Mouse (Mus musculus) forebrain, embryonic 11.5 days (tissue): ENCODE data around the gene Aff3. TPM values are rescaled to one million over a fixed set of nuclear protein-coding genes. Genes with fewer than 3 reads are reported as not detected.

Experiments used
- ATAC-seq: fragments of 200-750 bp; cut with Nextera tagmentation; replicated peaks from 2 replicates; pipeline ENCODE4 v1.8.0; 2017; ENCODE audit warnings: moderate TSS enrichment; ENCODE audit not compliant: low FRiP score
- DNase-seq: peaks from one replicate; pipeline ENCODE4 v3.0.0-alpha.2; 2017; ENCODE audit warnings: low spot score
- H3K27ac ChIP-seq: fragments of 300-500 bp; sonication (generic); 2 replicates; pipeline ENCODE4 v1.5.1; 2014; ENCODE audit warnings: low read depth, low read length
- H3K27me3 ChIP-seq: fragments of 300-500 bp; sonication (generic); 2 replicates; pipeline ENCODE4 v1.6.1; 2014; ENCODE audit warnings: mild to moderate bottlenecking, low read length, mixed read lengths; ENCODE audit not compliant: control insufficient read depth, insufficient read depth
- H3K36me3 ChIP-seq: fragments of 300-500 bp; sonication (generic); 2 replicates; pipeline ENCODE4 v1.6.1; 2014; ENCODE audit warnings: mild to moderate bottlenecking, low read length, moderate library complexity, mixed read lengths; ENCODE audit not compliant: control insufficient read depth, insufficient read depth
- H3K4me1 ChIP-seq: fragments of 300-500 bp; sonication (generic); replicated peaks from 2 replicates; pipeline ENCODE4 v1.6.1; 2014; ENCODE audit warnings: low read length, mixed read lengths; ENCODE audit not compliant: control insufficient read depth, insufficient read depth
- H3K4me2 ChIP-seq: fragments of 300-500 bp; sonication (generic); 2 replicates; pipeline ENCODE4 v1.6.1; 2014; ENCODE audit warnings: low read depth, mild to moderate bottlenecking, low read length, moderate library complexity, mixed read lengths; ENCODE audit not compliant: severe bottlenecking
- H3K4me3 ChIP-seq: fragments of 300-500 bp; sonication (generic); 2 replicates; pipeline ENCODE4 v1.5.1; 2014; ENCODE audit warnings: low read depth, low read length
- H3K9ac ChIP-seq: fragments of 300-500 bp; sonication (generic); 2 replicates; pipeline ENCODE4 v1.6.1; 2014; ENCODE audit warnings: low read length
- H3K9me3 ChIP-seq: fragments of 300-500 bp; sonication (generic); 2 replicates; pipeline ENCODE4 v1.6.1; 2016; ENCODE audit warnings: low read length, mixed read lengths; ENCODE audit not compliant: control insufficient read depth
- WGBS: fragments of 180-500 bp; shearing (Covaris S2); extraction: QIAGEN DNeasy Blood & Tissue Kit; methylation state at CpG from one replicate; pipeline ENCODE4 v1.1.7; 2014; 5-methylcytosine and 5-hydroxymethylcytosine counted together
- polyA plus RNA-seq: library from polyadenylated mRNA; unstranded; fragments of >200 nt; fragmentation: Nextera tagmentation; extraction: Ambion mirVana; gene quantifications from 2 replicates; pipeline ENCODE4 v1.2.1, GENCODE M21; 2014

Gene Aff3
- polyA plus RNA-seq, 1 experiment from 2014 or later = 22.8 TPM

- ATAC-seq (no peak), DNase-seq (no peak)
- H3K27ac ChIP-seq = no peak overlapping the region
- no peaks in the 10 kb centered on the region for H3K27me3 ChIP-seq
- H3K9me3 ChIP-seq = no peaks in the 10 kb centered on the region
- no peak overlapping the region for H3K4me2 ChIP-seq
- no peak overlapping the region for H3K9ac ChIP-seq
- no peaks in the 10 kb centered on the region for H3K4me1 ChIP-seq
- WGBS = 79% methylated on average over 7 of the region's 7 CpGs
- H3K4me3 ChIP-seq = no peak overlapping the region
- H3K36me3 ChIP-seq = no peaks in the 10 kb centered on the region
Measured at GRCm38 (mm10) chr1:38237027-38237787, 427.5 kb downstream of the Aff3 start.

- Histone ChIP-seq H3K4me3 (no peak overlapping the region), H3K4me1 (no peaks in the 10 kb centered on the region), H3K36me3 (no peaks in the 10 kb centered on the region), H3K27me3 (no peaks in the 10 kb centered on the region), H3K4me2 (no peak overlapping the region), H3K9me3 (no peaks in the 10 kb centered on the region), H3K27ac (no peak overlapping the region), H3K9ac (no peak overlapping the region)
- 92% methylated on average over 5 of the region's 5 CpGs for WGBS
- ATAC-seq (no peak), DNase-seq (no peak)
Measured at GRCm38 (mm10) chr1:38233121-38233520, 431.6 kb downstream of the Aff3 start.

GRCm38 (mm10) chr1:38230041-38230440 lies 434.7 kb downstream of the Aff3 start:
- Histone ChIP-seq H3K9ac (no peak overlapping the region), H3K36me3 (no peaks in the 10 kb centered on the region), H3K4me3 (no peak overlapping the region), H3K4me2 (no peak overlapping the region), H3K9me3 (peaks cover 13% of the 10 kb centered on the region), H3K4me1 (no peaks in the 10 kb centered on the region), H3K27me3 (no peaks in the 10 kb centered on the region), H3K27ac (no peak overlapping the region)
- 83% methylated on average over 8 of the region's 8 CpGs for WGBS
- ATAC-seq (no peak), DNase-seq (no peak)

GRCm38 (mm10) chr1:38228806-38229205 lies 435.9 kb downstream of the Aff3 start:
- H3K27me3 ChIP-seq = no peaks in the 10 kb centered on the region
- H3K27ac ChIP-seq = no peak overlapping the region
- H3K36me3 ChIP-seq = no peaks in the 10 kb centered on the region
- ATAC-seq (no peak), DNase-seq (no peak)
- H3K9ac ChIP-seq = no peak overlapping the region
- H3K4me2 ChIP-seq = no peak overlapping the region
- WGBS = 91% methylated on average over 4 of the region's 4 CpGs
- peaks cover 25% of the 10 kb centered on the region for H3K9me3 ChIP-seq
- no peak overlapping the region for H3K4me3 ChIP-seq
- no peaks in the 10 kb centered on the region for H3K4me1 ChIP-seq

- no peak overlapping the region for H3K27ac ChIP-seq
Measured at GRCm38 (mm10) chr1:38225166-38225565, 439.6 kb downstream of the Aff3 start.

GRCm38 (mm10) chr1:38222160-38222559 lies 442.6 kb downstream of the Aff3 start:
- H3K36me3 ChIP-seq = no peaks in the 10 kb centered on the region
- no peak overlapping the region for H3K9ac ChIP-seq
- H3K4me2 ChIP-seq = no peak overlapping the region
- H3K9me3 ChIP-seq = peaks cover 28% of the 10 kb centered on the region
- 93% methylated on average over 1 of the region's 1 CpGs for WGBS
- H3K4me1 ChIP-seq = no peaks in the 10 kb centered on the region
- no peak for DNase-seq
- no peaks in the 10 kb centered on the region for H3K27me3 ChIP-seq
- ATAC-seq = no peak
- no peak overlapping the region for H3K4me3 ChIP-seq
- no peak overlapping the region for H3K27ac ChIP-seq

More at GRCm38 (mm10) chr1:38225166-38225565, 439.6 kb downstream of the Aff3 start:
- Histone ChIP-seq H3K9me3 (peaks cover 30% of the 10 kb centered on the region), H3K27me3 (no peaks in the 10 kb centered on the region), H3K36me3 (no peaks in the 10 kb centered on the region), H3K9ac (no peak overlapping the region), H3K4me2 (no peak overlapping the region), H3K4me3 (no peak overlapping the region), H3K4me1 (no peaks in the 10 kb centered on the region)
- ATAC-seq (no peak), DNase-seq (no peak)
- WGBS = over 99% methylated on average over 3 of the region's 3 CpGs

GRCm38 (mm10) chr1:38221431-38221830 lies 443.3 kb downstream of the Aff3 start:
- Histone ChIP-seq H3K4me2 (no peak overlapping the region), H3K36me3 (no peaks in the 10 kb centered on the region), H3K27me3 (no peaks in the 10 kb centered on the region), H3K4me1 (no peaks in the 10 kb centered on the region), H3K4me3 (no peak overlapping the region), H3K9ac (no peak overlapping the region), H3K27ac (no peak overlapping the region), H3K9me3 (peaks cover 24% of the 10 kb centered on the region)
- no peak for ATAC-seq
- WGBS = 88% methylated on average over 8 of the region's 8 CpGs
- no peak for DNase-seq

- Histone ChIP-seq H3K9ac (no peak overlapping the region), H3K27ac (no peak overlapping the region), H3K4me1 (no peaks in the 10 kb centered on the region), H3K4me3 (no peak overlapping the region), H3K36me3 (no peaks in the 10 kb centered on the region), H3K9me3 (no peaks in the 10 kb centered on the region; the same call in 1 of the 2 replicates), H3K27me3 (no peaks in the 10 kb centered on the region), H3K4me2 (no peak overlapping the region)
- DNase-seq = no peak
- ATAC-seq = no peak
- WGBS = 75% methylated on average over 31 of the region's 31 CpGs
Measured at GRCm38 (mm10) chr1:38217912-38218795, 446.6 kb downstream of the Aff3 start.
